Mouse (Mus musculus): Measurements from ENCODE around the gene Hmbs.

The Hmbs gene

GRCm38 (mm10) chr9:44288959-44289291 is 55.1 kb downstream of the Hmbs start:
- DNase-seq (ENCODE audit: low spot score), result peak; percentile 47

- peak; percentile 51 for DNase-seq (ENCODE audit: low spot score)
Observed at GRCm38 (mm10) chr9:44288076-44288958, 55.7 kb downstream of the Hmbs start, which contains the start of gene Abcg4. TSS of gene Abcg4 (minus strand) at chr9:44288615.

- peak; percentile 62 for DNase-seq (ENCODE audit: low spot score)
Observed at GRCm38 (mm10) chr9:44287401-44288075, 56.5 kb downstream of the Hmbs start.

GRCm38 (mm10) chr9:44287003-44287400 is 57.0 kb downstream of the Hmbs start:
- no peak for DNase-seq (ENCODE audit: low spot score)
